Mouse (Mus musculus): ENCODE data around the gene Efcab9.

- TF ChIP-seq POLR2A (IDR thresholded peaks at IDR 0.05; ENCODE audit: insufficient read depth, low read length) (no peak), CTCF (IDR thresholded peaks at IDR 0.05; ENCODE audit: low read depth, low read length) (no peak), EP300 (IDR thresholded peaks at IDR 0.05; ENCODE audit: insufficient read depth, low read depth, low read length) (no peak)
Measured at GRCm38 (mm10) chr11:32488808-32489670, 42.8 kb downstream of the Efcab9 start.

All from ES-Bruce4 (cell line).